Mouse (Mus musculus) testis, adult 2 months (tissue): Measurements from ENCODE around the gene 2610301B20Rik. TPM values are rescaled to one million over a fixed set of nuclear protein-coding genes. Genes with fewer than 3 reads are reported as not detected.
A peak's percentile ranks its signal among the peaks of the same experiment; 100 is the strongest.
"Not testable (repeated sequence)": the region's sequence is repeated elsewhere in the genome, so short reads cannot be mapped to it uniquely, and the experiment has no call there.

Experiments used
- H3K27ac ChIP-seq: fragments of 200-500 bp; 2 replicates; pipeline ENCODE4 v1.5.1; 2012; ENCODE audit warnings: low read depth, low read length; ENCODE audit not compliant: control insufficient read depth, insufficient read depth
- H3K27me3 ChIP-seq: fragments of 200-500 bp; 2 replicates; pipeline ENCODE4 v1.6.1; 2012; ENCODE audit warnings: mild to moderate bottlenecking, low read length, moderate library complexity; ENCODE audit not compliant: control insufficient read depth, insufficient read depth
- H3K36me3 ChIP-seq: fragments of 200-500 bp; 2 replicates; pipeline ENCODE4 v1.6.1; 2012; ENCODE audit warnings: mild to moderate bottlenecking, low read length; ENCODE audit not compliant: control insufficient read depth, insufficient read depth
- H3K4me1 ChIP-seq: fragments of 200-500 bp; 2 replicates; pipeline ENCODE4 v1.6.1; 2012; ENCODE audit warnings: low read length; ENCODE audit not compliant: control insufficient read depth, insufficient read depth
- H3K4me3 ChIP-seq: fragments of 200-500 bp; 2 replicates; pipeline ENCODE4 v1.5.1; 2012; ENCODE audit warnings: low read depth, mild to moderate bottlenecking, low read length, moderate library complexity, mixed read lengths; ENCODE audit not compliant: control insufficient read depth
- CTCF ChIP-seq: fragments of 200-500 bp; IDR thresholded peaks from 2 replicates; pipeline ENCODE4 v1.5.1; 2012; ENCODE audit warnings: low read depth, mild to moderate bottlenecking, inconsistent platforms, low read length, moderate library complexity; ENCODE audit not compliant: control insufficient read depth, insufficient read depth, insufficient replicate concordance
- POLR2A ChIP-seq: fragments of 200-500 bp; IDR thresholded peaks from 2 replicates; pipeline ENCODE4 v1.6.1; 2012; ENCODE audit warnings: low read depth, mild to moderate bottlenecking, inconsistent platforms, low read length, moderate library complexity; ENCODE audit not compliant: control insufficient read depth
- polyA plus RNA-seq: library from polyadenylated mRNA; depleted of rRNA; stranded (reverse); fragments of >200 nt; gene quantifications from 2 replicates; pipeline ENCODE4 v1.2.3, GENCODE M21; 2012

The 2610301B20Rik gene
- polyA plus RNA-seq, 1 experiment: 40.6 TPM

GRCm38 (mm10) chr4:10859911-10860581, 14.3 kb upstream of the 2610301B20Rik start:
- Histone ChIP-seq H3K4me1 (no peaks in the 10 kb centered on the region), H3K27me3 (no peaks in the 10 kb centered on the region), H3K36me3 (no peaks in the 10 kb centered on the region), H3K4me3 (no peak overlapping the region), H3K27ac (no peak overlapping the region)
- TF ChIP-seq POLR2A (no peak), CTCF (no peak)

GRCm38 (mm10) chr4:10860825-10861224, 13.5 kb upstream of the 2610301B20Rik start:
- no peaks in the 10 kb centered on the region for H3K27me3 ChIP-seq
- no peak overlapping the region for H3K4me3 ChIP-seq
- no peaks in the 10 kb centered on the region for H3K36me3 ChIP-seq
- TF ChIP-seq POLR2A: no peak
- no peak for TF ChIP-seq CTCF
- no peaks in the 10 kb centered on the region for H3K4me1 ChIP-seq
- H3K27ac ChIP-seq: no peak overlapping the region

DNA sequence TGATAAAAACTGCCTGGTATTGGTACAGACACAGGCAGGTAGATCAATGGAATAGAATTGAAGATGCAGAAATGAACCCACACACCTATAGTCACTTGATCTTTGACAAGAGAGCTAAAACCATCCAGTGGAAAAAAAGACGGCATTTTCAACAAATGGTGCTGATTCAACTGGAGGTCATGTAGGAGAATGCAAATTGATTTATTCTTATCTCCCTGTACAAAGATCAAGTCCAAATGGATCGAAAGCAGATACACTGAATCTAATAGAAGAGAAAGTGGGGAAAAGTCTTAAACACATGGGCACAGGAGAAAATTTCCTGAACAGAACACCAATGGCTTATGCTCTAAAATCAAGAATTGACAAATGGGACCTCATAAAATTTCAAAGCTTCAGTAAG, 11.4 kb upstream of the 2610301B20Rik start:
- H3K36me3 ChIP-seq, H3K27me3 ChIP-seq, H3K4me1 ChIP-seq: not testable (repeated sequence)

GRCm38 (mm10) chr4:10872231-10872630, 2.1 kb upstream of the 2610301B20Rik start:
- TF ChIP-seq POLR2A (no peak), CTCF (no peak)
- H3K4me1 ChIP-seq: peaks cover 5% of the 10 kb centered on the region
- no peak overlapping the region for H3K27ac ChIP-seq
- H3K36me3 ChIP-seq: 0 out of 2 replicates have a peak, but pooled peaks cover 2% of the 10 kb centered on the region
- H3K27me3 ChIP-seq: no peaks in the 10 kb centered on the region
- H3K4me3 ChIP-seq: peak overlapping the region; percentile 19; the same call in 1 of the 2 replicates

More for the DNA sequence above, 11.4 kb upstream of the 2610301B20Rik start:
- H3K27ac ChIP-seq, H3K4me3 ChIP-seq: not testable (repeated sequence)

- peaks cover 2% of the 10 kb centered on the region; the same call in 1 of the 2 replicates for H3K36me3 ChIP-seq
- TF ChIP-seq POLR2A: no peak
- no peak for TF ChIP-seq CTCF
These were observed 1.4 kb upstream of the 2610301B20Rik start for GRCm38 (mm10) chr4:10872685-10873539.

GRCm38 (mm10) chr4:10873549-10873919, 764 bp upstream of the 2610301B20Rik start:
- peaks cover 2% of the 10 kb centered on the region; the same call in 1 of the 2 replicates for H3K36me3 ChIP-seq
- H3K4me3 ChIP-seq: peak overlapping the region; percentile 87
- peaks cover 5% of the 10 kb centered on the region for H3K4me1 ChIP-seq
- H3K27ac ChIP-seq: no peak overlapping the region; the same call in 1 of the 2 replicates
- no peaks in the 10 kb centered on the region for H3K27me3 ChIP-seq
- TF ChIP-seq CTCF (no peak), POLR2A (no peak)

More at GRCm38 (mm10) chr4:10872685-10873539, 1.4 kb upstream of the 2610301B20Rik start:
- no peaks in the 10 kb centered on the region for H3K27me3 ChIP-seq
- H3K27ac ChIP-seq: peak overlapping the region; percentile 13; the same call in 1 of the 2 replicates
- H3K4me3 ChIP-seq: peak overlapping the region; percentile 87
- H3K4me1 ChIP-seq: peaks cover 5% of the 10 kb centered on the region

DNA sequence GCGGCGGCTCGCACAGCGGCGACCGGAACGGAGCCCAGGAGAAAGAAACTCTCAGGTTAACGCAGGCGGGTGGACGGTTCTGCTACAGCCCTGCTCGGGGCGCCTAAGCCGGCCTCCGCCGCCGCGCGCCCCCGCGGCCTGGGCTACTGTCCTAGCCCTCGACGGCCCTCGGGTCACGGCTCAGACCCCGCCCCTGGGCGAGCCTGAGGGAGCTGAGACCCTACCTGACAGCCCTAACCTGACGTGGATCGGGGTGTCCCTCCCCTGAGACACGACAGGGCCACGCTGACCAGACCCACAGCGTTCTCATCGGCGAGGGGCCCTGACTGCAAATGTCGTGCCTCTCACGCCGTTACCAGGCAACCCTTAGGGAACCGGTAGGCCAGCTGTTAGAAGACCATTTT, 422 bp downstream of the 2610301B20Rik start:
- peak overlapping the region; percentile 96 for H3K27ac ChIP-seq
- peak overlapping the region; percentile 87 for H3K4me3 ChIP-seq
- TF ChIP-seq CTCF (no peak), POLR2A (peak; percentile 41; the same call in 1 of the 2 replicates)
- peaks cover 2% of the 10 kb centered on the region; the same call in 1 of the 2 replicates for H3K36me3 ChIP-seq
- H3K4me1 ChIP-seq: peaks cover 5% of the 10 kb centered on the region
- no peaks in the 10 kb centered on the region for H3K27me3 ChIP-seq
